Mouse (Mus musculus) layer of hippocampus, adult 11-12 months (tissue): ENCODE measurements at regions not wholly inside any gene's neighbourhood (a gene's known extent, or its start where the extent isn't known, plus 50 kb on each side); places are given as distances from the start of the nearest gene placed in this dataset.

Source experiments
- DNase-seq: peaks from one replicate; pipeline ENCODE4 v3.0.0; 2022; ENCODE audit warnings: low spot score

GRCm38 (mm10) chr10:9166017-9166416, 280.1 kb upstream of the Sash1 start:
- peak; percentile 13 for DNase-seq

DNA sequence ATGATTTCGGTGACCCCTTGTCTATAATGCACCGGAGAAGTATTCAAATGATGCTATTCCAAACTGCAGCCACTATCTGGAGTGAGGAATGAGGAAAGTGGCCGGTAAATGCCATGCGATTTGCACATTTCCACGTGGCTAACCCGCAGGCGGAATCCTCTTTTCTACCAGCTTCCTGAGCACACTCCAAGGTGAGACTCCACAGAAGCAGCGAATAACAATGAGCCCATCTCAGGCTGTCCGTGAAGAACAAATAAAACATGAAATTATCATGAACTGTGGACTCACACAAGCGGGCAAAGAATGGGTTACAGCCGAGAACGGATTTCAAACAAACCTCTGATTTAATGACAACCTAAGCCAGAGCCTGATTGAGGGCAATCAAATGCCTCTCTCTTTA, 279.7 kb upstream of the Sash1 start:
- no peak for DNase-seq

DNA sequence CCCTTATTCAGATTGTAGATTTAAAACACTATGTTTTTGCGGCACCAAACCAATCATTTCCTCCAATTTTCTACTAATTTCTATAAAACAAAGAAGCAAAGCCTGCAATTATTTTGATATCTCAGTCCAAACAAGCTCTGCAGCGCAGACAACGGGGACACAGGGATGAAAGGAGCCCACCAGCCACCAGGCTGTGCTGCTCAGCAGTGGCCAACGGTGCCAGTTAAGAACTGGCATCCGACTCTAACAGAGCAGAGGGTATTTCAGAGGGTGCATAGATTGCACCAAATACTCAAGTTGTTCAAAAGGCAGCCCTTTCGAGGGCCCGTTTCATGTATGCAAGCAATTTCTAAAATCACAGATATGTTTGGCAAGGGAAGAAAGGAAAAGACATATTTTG, 278.5 kb upstream of the Sash1 start:
- DNase-seq = no peak

GRCm38 (mm10) chr10:9161597-9161996, 275.7 kb upstream of the Sash1 start:
- no peak for DNase-seq

DNA sequence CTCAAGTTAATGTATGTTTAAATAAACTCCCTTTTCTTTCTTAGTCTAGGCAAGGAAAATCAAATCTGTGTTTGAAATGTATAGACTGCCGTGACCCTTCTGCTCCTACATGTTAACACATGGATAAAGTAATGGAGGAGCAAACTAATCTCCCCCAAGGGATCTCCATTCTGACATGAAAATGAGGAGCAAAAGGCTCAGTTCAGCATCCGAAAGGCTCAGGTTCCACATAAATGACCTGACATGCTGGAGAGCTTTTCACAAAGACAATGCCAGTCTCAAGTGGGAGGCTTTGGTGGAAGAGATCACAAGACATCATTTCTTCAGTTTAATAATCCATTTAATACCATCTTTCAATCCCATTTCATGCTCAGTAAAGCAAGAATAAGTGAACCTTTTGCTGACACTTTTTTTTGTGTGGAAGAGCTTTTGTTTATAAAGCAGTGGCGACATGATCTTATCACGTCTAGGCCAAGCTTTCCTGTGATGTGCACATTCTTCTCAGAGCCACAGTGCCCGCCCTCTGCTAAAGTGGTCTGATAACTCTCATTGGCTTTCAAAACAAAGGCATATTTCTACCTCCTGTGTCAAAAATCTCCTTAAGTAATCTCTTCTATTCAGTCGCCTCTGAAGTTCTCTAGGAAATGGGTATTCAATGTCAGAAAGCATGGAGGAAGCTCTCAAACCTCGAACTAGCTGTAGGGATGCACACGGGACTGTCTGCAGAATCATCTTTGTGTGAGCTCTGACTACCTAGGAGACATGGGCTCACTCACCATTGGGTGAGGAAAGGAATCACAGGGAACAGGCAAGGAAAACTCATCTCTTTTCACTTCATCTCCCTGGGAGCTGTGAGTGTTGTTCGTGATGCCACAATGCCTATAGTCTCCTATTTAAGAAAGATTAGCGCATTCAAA, 271.7 kb upstream of the Sash1 start:
- DNase-seq = no peak

DNA sequence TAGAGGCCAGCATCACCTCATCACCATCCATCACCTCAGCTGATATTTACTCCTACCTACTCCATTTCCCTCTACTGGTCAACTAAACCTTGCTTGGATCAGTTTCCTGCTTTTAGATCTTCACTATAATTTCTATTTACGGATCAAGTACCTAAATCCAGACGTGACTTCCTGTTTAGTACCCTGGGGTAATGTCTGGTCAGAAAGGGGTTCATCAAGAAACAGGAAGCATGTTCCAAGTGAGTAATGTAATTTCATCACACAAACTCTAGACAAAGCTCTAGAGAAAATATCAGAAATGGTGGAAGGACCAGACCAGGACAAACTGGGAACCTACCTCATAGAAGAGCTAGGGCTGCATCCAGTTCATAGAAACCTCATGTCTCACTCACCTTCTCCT, 250.2 kb upstream of the Sash1 start:
- no peak for DNase-seq

- no peak for DNase-seq
Observed at GRCm38 (mm10) chr10:9134293-9135021, 248.6 kb upstream of the Sash1 start.

GRCm38 (mm10) chr10:9130061-9130460, 244.2 kb upstream of the Sash1 start:
- no peak for DNase-seq

GRCm38 (mm10) chr10:9119249-9119648, 233.4 kb upstream of the Sash1 start:
- DNase-seq = no peak

GRCm38 (mm10) chr10:9117648-9118551, 232.0 kb upstream of the Sash1 start:
- no peak for DNase-seq

- no peak for DNase-seq
Observed at GRCm38 (mm10) chr10:9117134-9117533, 231.3 kb upstream of the Sash1 start.

- peak; percentile 37 for DNase-seq
Observed at GRCm38 (mm10) chr10:9113706-9114105, 227.8 kb upstream of the Sash1 start.

GRCm38 (mm10) chr10:9111051-9111450, 225.2 kb upstream of the Sash1 start:
- no peak for DNase-seq

GRCm38 (mm10) chr10:9096207-9096606, 210.3 kb upstream of the Sash1 start:
- DNase-seq = no peak

- DNase-seq = no peak
Observed at GRCm38 (mm10) chr10:9095163-9095562, 209.3 kb upstream of the Sash1 start.

DNA sequence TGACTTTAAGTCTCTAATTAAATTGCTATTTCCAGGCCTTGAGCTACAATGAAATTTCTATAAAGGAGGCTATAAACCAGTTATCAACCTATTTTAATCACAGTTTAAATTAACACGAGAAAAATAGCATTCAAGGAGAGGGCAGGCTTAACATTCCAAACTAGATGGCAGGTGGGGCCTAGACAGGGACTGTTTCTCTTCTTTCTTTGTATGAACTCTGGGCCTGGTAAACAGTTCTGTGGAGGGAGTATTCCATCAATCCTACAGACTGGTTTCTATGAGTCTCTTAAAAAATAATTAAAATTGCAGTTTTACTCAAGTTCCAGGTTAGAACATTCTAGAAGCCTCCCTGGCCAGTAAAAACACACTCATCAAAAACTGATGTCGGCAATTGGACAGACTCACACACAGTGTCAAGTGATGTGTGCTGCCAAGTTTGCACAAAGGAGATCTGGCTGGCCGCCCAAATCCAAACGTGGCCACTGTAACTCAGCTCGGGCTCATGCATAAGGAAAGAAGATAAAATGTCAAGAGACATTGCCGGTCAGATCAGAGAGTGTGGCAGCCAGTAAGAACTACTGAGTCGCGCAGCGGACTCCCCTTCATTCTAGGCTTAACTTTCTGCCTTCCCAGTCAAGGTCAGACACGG, 206.5 kb upstream of the Sash1 start:
- DNase-seq = no peak

- DNase-seq = no peak
Observed at GRCm38 (mm10) chr10:9090961-9091360, 205.1 kb upstream of the Sash1 start.

- DNase-seq = no peak
Observed at GRCm38 (mm10) chr10:9087871-9088270, 202.0 kb upstream of the Sash1 start.

DNA sequence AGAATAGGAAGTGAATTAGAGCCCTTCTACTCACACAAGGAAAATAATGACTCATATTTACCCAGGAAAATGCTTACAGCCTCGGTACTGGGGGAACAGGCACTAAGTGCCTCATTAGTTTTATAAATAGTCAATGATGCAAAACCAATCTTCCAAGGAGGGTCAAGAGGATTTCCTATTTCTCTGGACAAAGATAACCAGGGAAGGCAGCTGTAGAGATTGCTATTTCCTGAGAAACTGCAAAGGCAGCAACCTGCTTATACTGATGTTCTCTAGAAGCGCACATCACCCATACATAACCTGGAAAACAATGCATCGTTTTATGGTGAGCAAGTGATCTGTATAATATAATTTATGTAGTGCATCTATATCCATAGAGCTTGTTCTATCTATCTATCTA, 201.3 kb upstream of the Sash1 start:
- DNase-seq = no peak

DNA sequence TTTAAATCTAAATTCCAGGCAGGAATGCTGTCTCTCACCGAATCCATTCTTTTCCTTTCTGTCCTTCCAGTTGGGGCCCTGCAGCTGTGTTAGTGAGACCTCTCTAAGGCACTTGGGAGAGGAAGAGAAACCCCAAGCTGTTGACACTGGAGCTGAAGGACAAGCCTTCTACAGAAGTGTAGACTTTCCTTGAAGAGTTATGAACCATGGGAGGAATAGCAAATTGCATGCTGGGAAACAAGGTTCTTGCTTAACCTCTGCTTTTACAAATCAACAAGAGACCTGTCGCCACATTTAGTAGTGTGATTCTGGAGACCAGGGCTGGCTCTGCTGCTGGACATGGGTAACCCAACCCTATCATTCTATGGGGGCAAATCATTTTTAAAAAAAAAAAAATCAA, 200.8 kb upstream of the Sash1 start:
- no peak for DNase-seq

DNA sequence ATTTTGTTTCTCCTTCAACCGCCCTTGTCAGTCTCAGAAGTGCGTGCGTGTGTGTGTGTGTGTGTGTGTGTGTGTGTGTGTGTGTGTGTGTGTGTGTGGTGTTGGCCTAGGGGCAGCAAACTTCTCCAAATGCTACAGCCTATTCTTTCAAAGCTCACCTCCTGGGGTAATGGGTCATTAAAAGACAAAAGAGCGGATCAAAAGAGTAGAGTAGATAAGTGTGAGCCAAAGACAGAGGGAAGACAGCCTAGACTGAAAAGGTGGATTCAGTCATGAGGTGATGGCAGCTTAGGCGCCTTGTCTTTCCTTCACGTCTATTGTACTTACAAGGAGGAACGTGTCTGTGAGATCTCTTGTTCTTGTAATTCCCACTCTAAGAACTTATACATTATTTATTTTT, 199.6 kb upstream of the Sash1 start:
- DNase-seq = no peak

GRCm38 (mm10) chr10:9074916-9075315, 189.0 kb upstream of the Sash1 start:
- DNase-seq = no peak
